Mouse (Mus musculus) frontal cortex, adult 2 months (tissue): ENCODE measurements at regions not wholly inside any gene's neighbourhood (a gene's known extent, or its start where the extent isn't known, plus 50 kb on each side); places are given as distances from the start of the nearest gene placed in this dataset.
"Not testable (repeated sequence)": the region's sequence is repeated elsewhere in the genome, so short reads cannot be mapped to it uniquely, and the experiment has no call there.

ENCODE experiments used
- DNase-seq, 2 experiments: peaks; one replicate each; pipeline ENCODE4 v3.0.0; 2022; ENCODE audit warnings: low spot score in 1 of 2; ENCODE audit errors: extremely low spot score in 1 of 2

DNA sequence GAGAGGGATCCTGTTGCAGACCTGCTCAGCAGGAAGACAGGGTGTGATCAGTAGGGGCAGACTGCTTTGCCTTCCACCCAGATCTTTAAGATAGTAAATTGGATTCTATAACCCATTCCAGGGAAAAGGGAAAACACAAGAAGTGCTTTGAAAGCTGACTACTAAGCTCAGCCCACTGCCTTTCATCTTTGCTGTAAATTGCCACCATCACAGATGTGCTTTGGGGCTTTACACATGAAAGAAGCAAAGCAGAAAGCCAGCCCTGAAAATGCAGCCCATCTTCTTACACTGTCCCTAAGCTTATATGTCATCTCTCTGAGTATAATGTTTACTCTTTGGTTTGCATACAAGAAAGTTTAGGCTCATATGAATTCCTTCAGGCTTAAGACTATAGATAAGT, 283.6 kb downstream of the Tm4sf1 start:
- no peak for DNase-seq

DNA sequence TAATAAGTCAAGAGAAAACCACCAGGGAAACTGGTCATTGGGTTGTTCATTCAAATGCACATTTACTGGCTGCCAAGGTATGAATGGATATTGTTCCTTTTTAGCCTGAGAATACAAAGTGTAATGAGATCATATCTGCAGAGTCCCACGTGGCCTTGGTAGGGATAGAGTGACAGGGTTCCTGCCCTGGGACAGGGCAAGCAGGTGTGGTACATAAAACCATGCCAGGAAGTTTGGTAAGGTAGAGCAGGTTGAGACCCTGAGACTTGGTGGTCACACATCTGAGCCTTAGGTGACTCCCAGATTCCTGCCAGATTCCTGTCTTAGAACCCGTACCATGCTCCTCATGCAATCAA, 320.5 kb downstream of the Tm4sf1 start:
- no peak for DNase-seq

DNA sequence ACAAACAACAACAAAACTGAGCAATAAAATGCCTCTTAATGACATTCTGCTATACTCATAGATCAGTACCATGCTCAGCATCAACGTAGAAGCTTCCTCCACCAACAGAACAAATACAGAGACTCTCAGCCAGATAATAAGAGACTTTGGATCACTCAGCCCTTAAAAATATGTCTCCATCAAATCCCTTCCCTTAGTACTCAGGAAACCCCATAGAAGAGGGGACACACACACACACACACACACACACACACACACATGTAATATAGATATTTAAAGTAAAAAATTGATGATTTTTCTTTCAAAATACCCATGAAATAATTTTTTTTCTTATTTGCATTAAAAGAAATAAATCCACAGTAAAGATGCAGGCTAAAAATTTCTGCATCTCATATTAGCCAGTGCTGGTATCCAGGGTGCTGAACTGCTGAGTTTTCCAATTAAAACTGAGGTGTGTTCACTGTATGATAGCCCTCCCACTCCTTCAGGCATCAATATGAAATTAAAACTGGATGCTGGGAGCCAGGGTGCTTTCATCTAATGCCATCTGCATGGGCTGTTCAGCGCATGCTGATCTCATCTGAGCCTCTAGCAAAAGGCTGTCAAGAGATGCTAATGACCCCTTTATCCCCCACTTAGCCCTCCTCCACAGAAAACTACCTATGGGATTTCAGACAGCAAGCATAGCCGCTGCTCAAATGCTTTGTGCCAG, 321.0 kb downstream of the Tm4sf1 start:
- DNase-seq = no peak

DNA sequence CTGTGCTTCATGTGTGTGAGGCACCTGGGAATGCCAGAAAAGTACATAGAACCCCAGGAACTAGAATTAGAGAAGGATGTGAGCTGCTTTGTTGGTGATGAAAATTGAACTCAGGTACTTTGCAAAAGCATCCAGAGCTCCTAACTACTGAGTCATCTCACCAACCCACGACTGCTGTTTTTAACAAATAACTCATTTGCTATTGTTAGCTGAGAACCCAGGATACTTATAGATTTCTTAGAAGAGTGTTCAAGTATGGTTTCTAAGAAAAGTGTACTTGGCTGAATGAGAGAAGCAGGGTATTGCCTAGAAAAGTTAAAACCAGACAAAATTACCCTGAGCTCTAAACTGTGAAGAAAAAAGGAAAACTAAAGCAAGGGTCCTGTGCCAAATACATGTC, 335.8 kb downstream of the Tm4sf1 start:
- peak; percentile 19 to 39 for DNase-seq

DNA sequence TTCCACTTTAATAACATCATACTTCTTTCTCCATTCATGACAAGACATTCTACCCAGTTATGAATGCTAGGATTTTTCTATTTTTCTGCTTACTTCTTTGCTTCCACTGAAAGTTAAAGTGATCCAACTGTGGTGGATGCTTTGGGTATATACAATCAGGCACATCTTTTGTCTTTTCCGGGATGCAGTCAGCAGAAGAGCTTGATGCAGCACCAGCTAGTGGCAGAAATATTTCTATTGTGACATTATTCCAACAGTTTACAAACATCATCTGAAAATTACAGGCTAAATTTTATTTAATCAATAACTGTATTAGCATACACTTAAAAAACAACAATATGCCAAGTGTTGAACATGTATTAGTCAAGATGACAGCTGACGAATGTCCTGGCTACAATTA, 336.3 kb downstream of the Tm4sf1 start:
- DNase-seq = no peak

DNA sequence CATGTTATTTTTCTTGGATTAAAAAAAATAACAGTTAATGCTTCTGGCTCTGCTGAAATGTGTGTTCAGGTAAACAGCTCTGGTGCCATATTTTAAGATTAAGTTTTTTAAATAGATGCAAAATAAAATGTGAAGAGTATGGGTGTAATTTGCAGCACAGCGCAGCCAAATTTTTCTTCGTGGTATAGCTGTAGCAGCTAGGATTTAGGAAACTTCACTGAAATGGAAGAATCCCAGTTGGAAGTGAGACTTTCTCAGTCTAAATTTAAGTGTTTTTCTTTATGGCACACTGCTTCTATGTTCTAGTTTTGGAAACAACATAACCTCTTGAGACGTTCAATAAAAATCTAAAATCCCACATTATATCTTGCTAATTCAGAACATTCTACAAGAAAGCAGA, 337.6 kb downstream of the Tm4sf1 start:
- DNase-seq = no peak

DNA sequence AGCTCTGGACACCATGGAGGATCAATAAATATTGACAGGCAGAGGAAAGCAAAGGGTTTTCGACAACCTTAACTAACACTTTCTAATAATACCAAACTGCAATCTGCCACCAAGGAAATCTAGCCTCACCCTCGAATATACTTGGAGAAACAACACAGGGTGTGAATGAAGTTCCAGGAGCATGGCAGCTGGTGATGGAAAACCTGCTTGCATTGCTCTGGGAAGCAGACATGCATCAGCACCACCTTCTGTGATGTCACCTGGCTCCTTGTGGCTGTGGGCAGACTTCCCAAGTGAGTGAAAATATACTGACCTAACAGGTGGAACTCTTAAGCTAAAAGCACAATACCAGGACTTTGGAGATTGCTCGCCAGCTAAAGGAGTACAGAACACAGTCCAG, 338.5 kb downstream of the Tm4sf1 start:
- peak; percentile 37 to 42 for DNase-seq

DNA sequence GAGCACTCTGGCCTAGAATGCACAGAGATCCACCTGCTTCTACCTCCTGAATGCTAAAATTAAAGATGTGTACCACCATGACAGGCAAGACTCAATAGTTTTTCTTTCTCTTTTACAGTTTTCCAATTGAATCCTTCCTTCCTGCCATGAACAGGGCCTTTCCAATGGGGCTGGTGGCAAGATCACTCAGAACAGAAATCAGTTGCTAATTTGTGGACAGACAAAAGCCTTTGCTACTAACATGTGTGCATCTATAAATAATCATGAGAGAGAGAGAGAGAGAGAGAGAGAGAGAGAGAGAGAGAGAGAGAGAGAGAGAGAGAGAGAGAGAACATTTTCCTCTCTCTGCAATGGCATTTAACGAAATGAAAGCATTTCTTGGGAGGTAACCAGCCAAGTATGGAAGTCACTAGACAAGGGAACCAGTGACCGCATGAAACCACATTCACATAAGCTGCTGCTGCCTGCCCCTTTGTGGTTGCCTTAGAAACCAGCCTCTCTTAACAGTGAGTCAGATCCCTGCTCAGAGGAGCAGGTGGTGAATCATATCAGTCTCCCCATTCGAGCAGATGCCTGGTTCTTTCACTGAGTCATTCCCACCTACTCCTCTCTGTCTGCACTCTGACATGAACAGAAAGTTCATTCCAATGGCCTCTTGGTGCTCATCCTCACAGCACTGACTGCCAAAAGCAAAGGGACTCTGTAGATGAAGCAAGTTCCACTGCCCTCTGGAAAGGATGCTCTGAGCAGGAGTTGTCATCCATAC, 339.4 kb downstream of the Tm4sf1 start:
- DNase-seq = peak; percentile 86 to 88

DNA sequence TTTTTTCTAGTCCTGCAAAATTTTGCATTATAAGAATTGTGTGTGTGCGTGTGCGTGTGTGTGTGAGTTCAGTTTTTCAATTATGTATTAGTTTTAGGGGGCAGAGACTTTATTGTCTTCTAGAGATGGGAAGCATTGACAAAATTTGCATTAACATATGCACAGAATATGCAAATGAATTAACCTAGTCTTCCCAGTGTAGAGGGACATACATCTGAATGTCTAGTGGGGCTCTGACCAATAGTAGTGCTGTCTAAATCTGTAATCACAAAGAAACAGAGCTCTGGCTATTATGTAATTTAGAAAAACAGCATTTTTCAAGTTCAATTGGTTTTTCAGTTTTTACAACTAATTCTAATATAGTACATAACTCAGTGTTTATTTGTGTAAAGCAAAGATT, 344.8 kb downstream of the Tm4sf1 start:
- no peak for DNase-seq

DNA sequence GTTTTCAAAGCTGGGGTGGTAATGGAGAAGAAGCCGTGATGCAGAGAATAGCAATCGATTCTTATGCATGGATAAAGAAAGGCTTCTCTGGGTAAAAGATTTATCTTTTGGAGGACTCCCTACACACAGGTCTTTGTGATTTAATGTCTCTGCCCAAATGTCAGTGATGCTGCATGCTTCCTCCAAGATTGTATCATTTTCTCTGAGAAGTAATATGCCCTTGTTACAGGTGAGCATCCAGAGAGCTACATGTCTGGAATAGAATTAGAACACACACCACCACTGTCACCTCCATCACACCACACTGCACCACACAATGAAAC, 346.0 kb downstream of the Tm4sf1 start:
- no peak for DNase-seq

DNA sequence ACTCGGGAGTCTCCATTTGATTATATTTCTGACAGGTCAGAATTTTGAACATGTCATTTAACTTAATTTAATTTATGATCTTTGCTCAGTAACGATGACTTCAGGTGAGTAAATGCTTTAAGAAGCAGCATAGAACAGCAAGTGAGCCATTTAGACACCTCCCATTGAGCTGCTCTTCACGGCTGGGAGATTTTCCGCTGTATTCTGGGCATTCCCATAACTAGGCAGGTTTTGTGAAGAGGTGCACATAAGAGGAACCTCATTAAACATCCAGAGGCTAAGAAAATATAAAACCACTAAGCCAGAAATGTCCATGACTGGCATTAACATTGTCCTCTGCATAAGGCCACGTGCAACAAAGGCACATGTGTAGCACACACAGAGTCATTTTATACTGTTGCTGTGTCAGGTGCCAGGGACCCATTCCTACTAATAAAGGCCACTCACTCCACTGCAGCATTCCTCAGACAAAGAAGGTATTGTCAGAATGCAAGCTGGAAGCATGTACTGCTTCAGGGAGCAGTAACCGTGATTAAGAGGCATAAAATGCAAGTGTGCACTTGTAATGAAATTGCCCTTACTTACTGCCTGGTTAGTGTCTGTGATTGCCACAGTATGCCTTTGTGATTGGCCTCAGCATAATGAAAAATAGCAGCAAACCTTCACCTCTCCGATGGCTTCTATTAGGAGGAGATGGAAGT, 346.5 kb downstream of the Tm4sf1 start:
- DNase-seq = no peak

DNA sequence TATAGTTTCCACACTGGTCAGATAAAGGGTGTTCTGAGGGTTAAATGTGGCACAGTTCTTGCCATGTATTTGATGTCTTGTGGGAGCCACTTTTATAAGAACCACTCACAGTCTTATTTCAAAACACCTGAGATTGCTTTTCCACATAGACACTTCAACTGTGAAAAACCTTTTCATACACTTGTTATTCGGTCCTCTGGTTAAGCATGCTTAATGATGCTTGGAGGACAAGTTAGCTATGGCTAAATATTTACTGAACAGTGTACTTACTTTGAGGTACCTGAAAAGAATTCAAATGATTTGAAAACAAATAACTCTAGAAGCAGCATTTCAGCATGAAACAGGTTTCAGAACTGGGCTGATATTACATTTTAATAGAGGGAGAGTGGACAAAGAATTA, 359.2 kb downstream of the Tm4sf1 start:
- not testable (repeated sequence) for DNase-seq

DNA sequence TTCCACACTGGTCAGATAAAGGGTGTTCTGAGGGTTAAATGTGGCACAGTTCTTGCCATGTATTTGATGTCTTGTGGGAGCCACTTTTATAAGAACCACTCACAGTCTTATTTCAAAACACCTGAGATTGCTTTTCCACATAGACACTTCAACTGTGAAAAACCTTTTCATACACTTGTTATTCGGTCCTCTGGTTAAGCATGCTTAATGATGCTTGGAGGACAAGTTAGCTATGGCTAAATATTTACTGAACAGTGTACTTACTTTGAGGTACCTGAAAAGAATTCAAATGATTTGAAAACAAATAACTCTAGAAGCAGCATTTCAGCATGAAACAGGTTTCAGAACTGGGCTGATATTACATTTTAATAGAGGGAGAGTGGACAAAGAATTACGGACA, 372.8 kb downstream of the Tm4sf1 start:
- DNase-seq = not testable (repeated sequence)

DNA sequence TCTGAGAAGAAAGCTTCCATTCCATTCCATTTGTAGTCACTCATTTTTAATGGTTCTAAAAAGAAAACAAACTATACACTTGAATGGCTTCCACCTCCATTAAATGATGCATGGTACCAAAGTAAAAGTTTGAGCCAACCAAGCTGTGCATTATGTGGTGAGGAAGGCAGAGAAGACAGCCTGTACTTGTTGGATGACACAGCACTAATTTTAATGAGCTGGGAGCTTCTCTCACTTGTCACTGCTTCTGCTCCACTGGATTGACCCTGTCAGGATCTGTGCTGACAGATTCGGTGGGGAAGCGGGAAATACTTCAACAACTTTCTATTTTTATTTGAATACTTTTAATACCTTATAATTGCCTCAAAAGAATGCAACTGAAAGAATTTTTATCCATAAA, 403.3 kb downstream of the Tm4sf1 start:
- no peak for DNase-seq

DNA sequence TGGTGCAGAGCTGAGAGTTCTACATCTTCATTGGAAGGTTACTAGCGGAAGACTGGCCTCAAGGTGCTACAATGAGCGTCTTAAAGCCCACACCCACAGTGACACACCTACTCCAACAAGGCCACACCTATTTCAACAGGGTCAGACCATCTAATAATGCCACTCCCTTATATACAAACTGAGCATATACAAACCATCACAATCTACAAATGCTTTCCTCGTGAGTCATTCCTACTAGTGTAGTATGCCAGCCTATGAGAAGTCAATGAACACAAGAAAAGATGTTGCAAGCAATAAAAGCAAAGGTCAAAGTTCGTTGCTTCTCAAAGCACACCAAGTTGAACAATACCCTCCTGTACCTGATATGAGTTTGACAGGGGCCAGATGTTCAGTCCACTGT, 424.7 kb downstream of the Tm4sf1 start:
- DNase-seq = no peak

DNA sequence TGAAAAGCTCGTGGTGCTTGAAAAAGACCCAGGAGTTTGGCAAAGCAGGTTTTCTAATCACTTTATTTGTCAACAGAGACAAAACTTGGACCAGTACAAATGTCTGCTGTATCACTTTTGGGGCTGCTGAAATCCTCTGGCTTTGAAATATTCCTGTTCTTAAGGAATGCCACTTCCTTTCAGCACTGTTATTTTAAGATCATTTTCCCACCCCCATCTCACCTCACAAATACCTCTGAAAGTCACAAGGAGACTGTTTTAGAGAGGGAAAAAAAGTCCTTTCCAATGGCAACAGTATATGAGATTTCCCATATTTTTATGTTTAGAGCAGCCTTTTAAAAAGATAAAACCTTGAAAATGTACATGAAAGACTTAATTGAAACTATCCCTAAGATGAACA, 438.2 kb downstream of the Tm4sf1 start:
- DNase-seq = peak in 1 of 2 experiments; percentile 32

DNA sequence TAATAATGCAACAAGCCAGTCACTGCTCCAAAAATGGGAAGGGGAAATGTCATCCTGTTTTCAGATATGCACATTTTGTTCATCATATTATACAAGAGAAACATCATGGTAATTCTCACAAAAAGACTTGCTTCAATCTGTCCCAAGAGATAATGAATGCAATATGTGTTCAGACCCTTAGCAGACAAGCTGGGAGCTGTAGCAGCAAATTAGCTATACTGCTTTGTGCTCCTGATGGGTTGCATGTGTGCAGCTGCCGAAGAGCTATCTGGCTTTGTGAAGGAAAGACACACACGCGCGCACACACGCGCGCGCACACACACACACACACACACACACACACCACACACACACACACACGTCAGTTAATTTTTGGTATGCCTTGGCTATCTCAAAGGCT, 441.9 kb downstream of the Tm4sf1 start:
- DNase-seq = no peak

DNA sequence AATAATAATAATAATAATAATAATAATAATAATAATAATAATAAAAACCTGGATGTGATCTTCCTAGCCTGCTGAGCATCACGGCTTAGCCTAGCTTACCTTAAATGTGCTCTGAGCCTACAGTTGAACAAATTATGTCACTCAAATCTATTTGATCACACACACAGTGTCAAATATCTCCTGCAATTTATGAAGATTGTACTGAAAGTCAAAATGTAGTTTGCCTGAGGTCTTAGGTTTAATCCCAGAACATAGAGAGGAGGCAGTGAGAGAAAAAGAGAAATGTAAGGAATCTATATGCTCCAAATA, 456.4 kb downstream of the Tm4sf1 start:
- no peak for DNase-seq

DNA sequence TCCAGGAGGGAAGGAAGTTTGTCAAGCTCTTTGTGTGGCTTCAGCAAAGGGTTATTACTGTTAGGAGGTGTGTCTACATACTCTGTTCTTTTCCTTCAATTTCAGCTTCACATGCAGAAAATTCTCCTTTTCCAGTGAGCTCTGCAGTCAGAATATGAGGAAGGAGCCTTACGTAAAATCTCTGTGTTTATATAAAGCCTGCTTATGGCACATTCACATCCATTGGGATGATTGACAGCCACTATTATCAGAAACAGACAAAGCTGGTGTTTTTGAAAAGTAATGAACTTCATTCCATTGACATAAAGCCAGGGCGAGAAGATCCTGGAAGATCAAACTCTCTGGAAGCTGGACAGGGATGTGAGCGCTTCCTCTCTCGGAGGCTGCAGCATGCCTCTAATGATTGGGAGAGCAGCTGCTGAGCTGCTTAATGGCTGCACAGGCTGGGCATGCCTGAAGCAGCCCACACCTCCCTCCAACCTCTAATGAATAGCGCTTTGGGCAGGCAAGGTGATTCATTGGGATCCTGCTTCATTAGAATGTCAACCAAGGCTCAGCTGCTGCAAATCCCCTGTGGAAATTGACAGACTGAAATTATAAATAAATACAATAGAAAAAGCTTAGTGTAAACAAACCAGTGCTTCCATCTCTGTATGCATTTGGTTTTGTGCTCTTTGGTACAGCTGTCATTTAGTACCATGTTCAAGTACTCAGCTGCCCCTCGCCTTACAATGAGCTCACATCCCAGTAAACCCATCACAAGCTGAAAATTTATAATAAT, 456.9 kb downstream of the Tm4sf1 start:
- no peak for DNase-seq

DNA sequence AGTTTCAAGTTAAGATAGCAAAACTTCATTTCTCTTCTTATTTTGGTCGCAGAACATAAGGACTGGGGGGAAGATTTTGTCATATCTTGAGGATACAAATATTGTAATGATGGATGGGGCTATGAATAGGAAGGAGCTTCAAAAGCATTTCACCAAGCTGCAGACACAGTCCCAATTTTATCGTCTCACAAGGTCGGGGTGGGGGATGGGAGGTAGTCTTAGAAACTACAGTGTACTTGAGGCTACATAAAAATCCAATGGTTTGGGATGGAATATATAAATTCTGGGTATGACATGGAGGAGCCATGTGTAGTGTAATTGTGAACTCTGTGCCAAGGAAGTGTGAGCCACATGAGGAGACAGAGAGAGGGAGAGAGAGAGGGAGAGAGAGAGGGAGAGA, 464.6 kb downstream of the Tm4sf1 start:
- DNase-seq = no peak

DNA sequence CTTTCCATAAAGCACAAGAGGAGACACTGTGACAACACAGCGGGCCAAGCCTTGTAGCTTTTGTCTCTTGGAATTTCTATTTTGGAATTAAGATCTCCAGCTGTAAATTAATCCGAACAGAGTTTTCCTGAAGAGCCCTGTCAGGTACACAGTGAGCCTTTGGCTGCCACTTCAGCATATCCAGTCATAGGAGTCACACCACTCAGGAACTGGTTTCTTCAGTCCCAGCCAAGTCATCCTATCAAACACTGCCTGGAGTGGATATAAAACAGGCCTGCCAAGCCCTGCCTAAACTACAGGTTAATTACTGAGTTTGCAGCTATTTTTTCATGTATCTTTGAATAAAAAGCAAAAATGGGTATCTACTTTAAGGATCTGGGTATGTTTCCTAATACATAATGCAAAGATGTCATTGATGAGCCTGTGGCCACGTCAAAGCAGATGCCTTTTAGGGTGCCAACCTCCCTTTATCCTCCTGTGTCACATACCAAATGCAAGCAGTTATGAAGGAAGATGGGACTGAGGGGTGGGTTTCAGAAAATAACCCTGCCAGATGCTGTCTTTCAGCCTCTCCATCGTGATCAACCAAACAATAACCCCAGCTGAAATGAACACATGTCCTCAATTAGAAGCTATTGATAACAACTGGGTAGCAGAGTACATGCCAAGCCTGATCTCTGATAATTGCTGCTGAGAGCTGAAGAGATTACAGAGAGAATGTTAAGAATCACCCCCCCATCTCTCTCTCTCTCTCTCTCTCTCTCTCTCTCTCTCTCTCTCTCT, 471.3 kb downstream of the Tm4sf1 start:
- no peak for DNase-seq
